Mouse (Mus musculus) stomach, embryonic 14.5 days (tissue): ENCODE results near the gene Nexn. TPM values are rescaled to one million over a fixed set of nuclear protein-coding genes. Genes with fewer than 3 reads are reported as not detected.

Experiments used
- ATAC-seq: fragments of 200-750 bp; cut with Nextera tagmentation; 2 replicates; pipeline ENCODE4 v1.8.0; 2017; ENCODE audit warnings: low read depth, moderate TSS enrichment; ENCODE audit not compliant: insufficient number of reproducible peaks, insufficient read depth, low FRiP score
- H3K27ac ChIP-seq: fragments of 300-500 bp; sonication (generic); 2 replicates; pipeline ENCODE4 v1.5.1; 2014; ENCODE audit warnings: mild to moderate bottlenecking, low read length, moderate library complexity, mixed read lengths
- H3K27me3 ChIP-seq: fragments of 300-500 bp; sonication (generic); 2 replicates; pipeline ENCODE4 v1.6.1; 2014; ENCODE audit warnings: low read length, control low read depth, mixed read lengths; ENCODE audit not compliant: control insufficient read depth, insufficient read depth
- H3K36me3 ChIP-seq: fragments of 300-500 bp; sonication (generic); 2 replicates; pipeline ENCODE4 v1.6.1; 2014; ENCODE audit warnings: mild to moderate bottlenecking, control low read depth, low read length, moderate library complexity, mixed read lengths; ENCODE audit not compliant: control insufficient read depth, insufficient read depth
- H3K4me1 ChIP-seq: fragments of 300-500 bp; sonication (generic); 2 replicates; pipeline ENCODE4 v1.6.1; 2014; ENCODE audit warnings: low read length, control low read depth, mixed read lengths; ENCODE audit not compliant: control insufficient read depth, insufficient read depth
- H3K4me2 ChIP-seq: fragments of 300-500 bp; sonication (generic); replicated peaks from 2 replicates; pipeline ENCODE4 v1.6.1; 2014; ENCODE audit warnings: low read depth, low read length, control low read depth
- H3K4me3 ChIP-seq: fragments of 300-500 bp; sonication (generic); 2 replicates; pipeline ENCODE4 v1.5.1; 2014; ENCODE audit warnings: low read depth, low read length, control low read depth
- H3K9ac ChIP-seq: fragments of 300-500 bp; sonication (generic); replicated peaks from 2 replicates; pipeline ENCODE4 v1.6.1; 2014; ENCODE audit warnings: low read depth, mild to moderate bottlenecking, control low read depth, low read length, moderate library complexity, mixed read lengths
- H3K9me3 ChIP-seq: fragments of 300-500 bp; sonication (generic); 2 replicates; pipeline ENCODE4 v1.6.1; 2016; ENCODE audit warnings: low read depth, low read length, control low read depth; ENCODE audit not compliant: control insufficient read depth
- WGBS: fragments of 180-500 bp; shearing (Covaris S2); extraction: QIAGEN DNeasy Blood & Tissue Kit; methylation state at CpG from one replicate; pipeline ENCODE4 v1.1.7; 2014; 5-methylcytosine and 5-hydroxymethylcytosine counted together
- polyA plus RNA-seq: library from polyadenylated mRNA; unstranded; fragments of >200 nt; fragmentation: Nextera tagmentation; extraction: Ambion mirVana; gene quantifications from 2 replicates; pipeline ENCODE4 v1.2.1, GENCODE M21; 2014

The Nexn gene
- polyA plus RNA-seq, 1 experiment from 2014 or later: 47.8 TPM

GRCm38 (mm10) chr3:152193177-152193576 is 73.0 kb downstream of the Nexn start:
- H3K36me3 ChIP-seq: no peaks in the 10 kb centered on the region
- no peaks in the 10 kb centered on the region for H3K27me3 ChIP-seq
- H3K4me2 ChIP-seq: peak overlapping the region; percentile 42
- no peaks in the 10 kb centered on the region for H3K9me3 ChIP-seq
- ATAC-seq: no peak
- no peaks in the 10 kb centered on the region for H3K4me1 ChIP-seq
- 3% methylated on average over 7 of the region's 7 CpGs for WGBS
- H3K27ac ChIP-seq: peak overlapping the region; percentile 80
- H3K4me3 ChIP-seq: peak overlapping the region; percentile 40
- H3K9ac ChIP-seq: peak overlapping the region; percentile 37

GRCm38 (mm10) chr3:152192238-152192931 is 73.8 kb downstream of the Nexn start:
- ATAC-seq: no peak
- peak overlapping the region; percentile 40 for H3K4me3 ChIP-seq

GRCm38 (mm10) chr3:152191791-152192237 is 74.3 kb downstream of the Nexn start:
- H3K4me2 ChIP-seq: peak overlapping the region; percentile 60
- peak; percentile 17; the same call in 1 of the 2 replicates for ATAC-seq
- WGBS: 5% methylated on average over 6 of the region's 6 CpGs

More at GRCm38 (mm10) chr3:152192238-152192931, 73.8 kb downstream of the Nexn start:
- H3K27ac ChIP-seq: peak overlapping the region; percentile 95
- H3K27me3 ChIP-seq: no peaks in the 10 kb centered on the region
- H3K9ac ChIP-seq: peak overlapping the region; percentile 18
- H3K4me2 ChIP-seq: peak overlapping the region; percentile 60
- WGBS: 10% methylated on average over 10 of the region's 11 CpGs
- H3K36me3 ChIP-seq: no peaks in the 10 kb centered on the region
- H3K9me3 ChIP-seq: no peaks in the 10 kb centered on the region
- no peaks in the 10 kb centered on the region for H3K4me1 ChIP-seq

GRCm38 (mm10) chr3:152190679-152191477 is 75.3 kb downstream of the Nexn start:
- Histone ChIP-seq H3K4me1 (no peaks in the 10 kb centered on the region), H3K9me3 (no peaks in the 10 kb centered on the region), H3K9ac (no peak overlapping the region; the same call in 1 of the 2 replicates), H3K36me3 (no peaks in the 10 kb centered on the region), H3K27me3 (no peaks in the 10 kb centered on the region), H3K4me3 (peak overlapping the region; percentile 12), H3K27ac (no peak overlapping the region; the same call in 1 of the 2 replicates), H3K4me2 (peak overlapping the region; percentile 60)
- WGBS: 57% methylated on average over 9 of the region's 9 CpGs
- no peak for ATAC-seq

More at GRCm38 (mm10) chr3:152191791-152192237, 74.3 kb downstream of the Nexn start:
- H3K27ac ChIP-seq: peak overlapping the region; percentile 95
- peak overlapping the region; percentile 40 for H3K4me3 ChIP-seq
- H3K9ac ChIP-seq: peak overlapping the region; percentile 18
- H3K27me3 ChIP-seq: no peaks in the 10 kb centered on the region
- no peaks in the 10 kb centered on the region for H3K36me3 ChIP-seq
- no peaks in the 10 kb centered on the region for H3K9me3 ChIP-seq
- no peaks in the 10 kb centered on the region for H3K4me1 ChIP-seq

GRCm38 (mm10) chr3:152189306-152189705 is 76.8 kb downstream of the Nexn start:
- H3K9ac ChIP-seq: no peak overlapping the region
- no peak for ATAC-seq
- 27% methylated on average over 4 of the region's 4 CpGs for WGBS
- no peak overlapping the region for H3K4me3 ChIP-seq
- H3K4me2 ChIP-seq: peak overlapping the region; percentile 15
- H3K4me1 ChIP-seq: no peaks in the 10 kb centered on the region
- no peaks in the 10 kb centered on the region for H3K27me3 ChIP-seq
- peak overlapping the region; percentile 39; the same call in 1 of the 2 replicates for H3K27ac ChIP-seq
- H3K36me3 ChIP-seq: peaks cover 7% of the 10 kb centered on the region; the same call in 1 of the 2 replicates
- H3K9me3 ChIP-seq: no peaks in the 10 kb centered on the region

Other genes starting within 250 kb of the Nexn start
- gene Gipc2, start 100.1 kb downstream of the Nexn start, polyA plus RNA-seq: 43.8 and 51.8 TPM in 2 replicates
- 30.3 and 31.4 TPM in 2 replicates for gene Dnajb4, start 56.0 kb downstream of the Nexn start, polyA plus RNA-seq
- gene Fubp1, start 55.9 kb downstream of the Nexn start, polyA plus RNA-seq: 252 and 265 TPM in 2 replicates
- 20.3 and 21.0 TPM in 2 replicates for gene Miga1, start 74.1 kb upstream of the Nexn start, polyA plus RNA-seq
- 45.9 and 49.6 TPM in 2 replicates for gene Usp33, start 80.1 kb upstream of the Nexn start, polyA plus RNA-seq
- 53.7 and 63.3 TPM in 2 replicates for gene Zzz3, start 129.1 kb upstream of the Nexn start, polyA plus RNA-seq